Mouse (Mus musculus) midbrain, embryonic 14.5 days (tissue): ENCODE results near the gene Tubb4a. TPM values are rescaled to one million over a fixed set of nuclear protein-coding genes. Genes with fewer than 3 reads are reported as not detected.

ENCODE experiments used
- ATAC-seq: fragments of 200-750 bp; cut with Nextera tagmentation; 2 replicates; pipeline ENCODE4 v1.8.0; 2017; ENCODE audit warnings: moderate number of reproducible peaks, moderate library complexity; ENCODE audit not compliant: low FRiP score, low TSS enrichment
- DNase-seq: peaks from one replicate; pipeline ENCODE4 v3.0.0-alpha.2; 2015
- H3K27ac ChIP-seq: fragments of 300-500 bp; sonication (generic); replicated peaks from 2 replicates; pipeline ENCODE4 v1.5.1; 2014; ENCODE audit warnings: mild to moderate bottlenecking, low read depth, low read length, moderate library complexity
- H3K27me3 ChIP-seq: fragments of 300-500 bp; sonication (generic); 2 replicates; pipeline ENCODE4 v1.6.1; 2014; ENCODE audit warnings: low read length, control low read depth, mixed read lengths; ENCODE audit not compliant: control insufficient read depth, insufficient read depth
- H3K36me3 ChIP-seq: fragments of 300-500 bp; sonication (generic); 2 replicates; pipeline ENCODE4 v1.6.1; 2014; ENCODE audit warnings: low read length, control low read depth; ENCODE audit not compliant: control insufficient read depth, insufficient read depth
- H3K4me1 ChIP-seq: fragments of 300-500 bp; sonication (generic); 2 replicates; pipeline ENCODE4 v1.6.1; 2014; ENCODE audit warnings: mild to moderate bottlenecking, antibody characterized with exemption, low read length, control low read depth; ENCODE audit not compliant: control insufficient read depth, insufficient read depth
- H3K4me2 ChIP-seq: fragments of 300-500 bp; sonication (generic); 2 replicates; pipeline ENCODE4 v1.6.1; 2014; ENCODE audit warnings: mild to moderate bottlenecking, low read length, moderate library complexity
- H3K4me3 ChIP-seq: fragments of 300-500 bp; sonication (generic); replicated peaks from 2 replicates; pipeline ENCODE4 v1.5.1; 2014; ENCODE audit warnings: low read depth, low read length
- H3K9ac ChIP-seq: fragments of 300-500 bp; sonication (generic); replicated peaks from 2 replicates; pipeline ENCODE4 v1.6.1; 2014; ENCODE audit warnings: mild to moderate bottlenecking, low read length, moderate library complexity
- H3K9me3 ChIP-seq: fragments of 300-500 bp; sonication (generic); 2 replicates; pipeline ENCODE4 v1.6.1; 2016; ENCODE audit warnings: low read length, control low read depth, mixed read lengths; ENCODE audit not compliant: control insufficient read depth
- WGBS: fragments of 180-500 bp; shearing (Covaris S2); extraction: QIAGEN DNeasy Blood & Tissue Kit; methylation state at CpG from one replicate; pipeline ENCODE4 v1.1.7; 2014; 5-methylcytosine and 5-hydroxymethylcytosine counted together
- polyA plus RNA-seq: library from polyadenylated mRNA; unstranded; fragments of >200 nt; fragmentation: Nextera tagmentation; extraction: Ambion mirVana; gene quantifications from 2 replicates; pipeline ENCODE4 v1.2.1, GENCODE M21; 2014

Tubb4a gene
- polyA plus RNA-seq, 1 experiment from 2014 or later = 324 TPM

GRCm38 (mm10) chr17:57094222-57094621 lies 6.6 kb upstream of the Tubb4a start:
- ATAC-seq (no peak), DNase-seq (no peak)
- no peak overlapping the region for H3K4me2 ChIP-seq
- no peaks in the 10 kb centered on the region for H3K4me1 ChIP-seq
- H3K9ac ChIP-seq = no peak overlapping the region
- WGBS = 95% methylated on average over 3 of the region's 3 CpGs
- H3K36me3 ChIP-seq = no peaks in the 10 kb centered on the region
- no peaks in the 10 kb centered on the region for H3K9me3 ChIP-seq
- no peak overlapping the region for H3K27ac ChIP-seq
- no peak overlapping the region for H3K4me3 ChIP-seq
- no peaks in the 10 kb centered on the region for H3K27me3 ChIP-seq

- H3K4me1 ChIP-seq = peaks cover 18% of the 10 kb centered on the region
- H3K9me3 ChIP-seq = no peaks in the 10 kb centered on the region
- DNase-seq = no peak
- H3K9ac ChIP-seq = peak overlapping the region; percentile 66
- H3K36me3 ChIP-seq = peaks cover 31% of the 10 kb centered on the region
- no peaks in the 10 kb centered on the region for H3K27me3 ChIP-seq
- ATAC-seq = no peak
- WGBS = 86% methylated on average over 11 of the region's 11 CpGs
- no peak overlapping the region for H3K27ac ChIP-seq
- H3K4me3 ChIP-seq = peak overlapping the region; percentile 59
- peak overlapping the region; percentile 73 for H3K4me2 ChIP-seq
These were observed 1.4 kb downstream of the Tubb4a start for GRCm38 (mm10) chr17:57085970-57086757.

DNA sequence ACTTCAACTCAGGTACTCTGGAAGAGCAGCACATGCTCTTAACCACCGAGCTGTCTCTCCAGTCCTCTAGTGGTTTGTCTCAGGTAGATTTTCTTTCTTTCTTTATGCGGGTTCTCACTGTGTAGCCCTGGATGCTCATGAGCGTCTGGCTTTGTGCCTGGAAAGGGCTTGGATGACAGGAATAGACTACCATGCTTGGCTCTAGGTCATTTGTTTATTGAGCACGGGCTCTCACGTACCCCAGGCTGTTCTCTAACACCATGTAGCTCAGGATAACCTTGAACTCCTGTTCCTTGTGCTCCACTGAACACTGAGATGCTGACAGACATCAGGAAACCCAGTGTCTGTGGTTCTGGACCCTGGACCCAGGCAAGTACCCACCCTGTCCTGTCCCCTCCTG lies 5.1 kb downstream of the Tubb4a start:
- H3K9ac ChIP-seq = no peak overlapping the region
- H3K27me3 ChIP-seq = no peaks in the 10 kb centered on the region
- H3K4me1 ChIP-seq = peaks cover 18% of the 10 kb centered on the region
- 96% methylated on average over 5 of the region's 5 CpGs for WGBS
- H3K36me3 ChIP-seq = peaks cover 49% of the 10 kb centered on the region
- no peak for ATAC-seq
- no peak overlapping the region for H3K4me2 ChIP-seq
- H3K27ac ChIP-seq = no peak overlapping the region
- H3K4me3 ChIP-seq = no peak overlapping the region
- H3K9me3 ChIP-seq = no peaks in the 10 kb centered on the region
- no peak for DNase-seq

DNA sequence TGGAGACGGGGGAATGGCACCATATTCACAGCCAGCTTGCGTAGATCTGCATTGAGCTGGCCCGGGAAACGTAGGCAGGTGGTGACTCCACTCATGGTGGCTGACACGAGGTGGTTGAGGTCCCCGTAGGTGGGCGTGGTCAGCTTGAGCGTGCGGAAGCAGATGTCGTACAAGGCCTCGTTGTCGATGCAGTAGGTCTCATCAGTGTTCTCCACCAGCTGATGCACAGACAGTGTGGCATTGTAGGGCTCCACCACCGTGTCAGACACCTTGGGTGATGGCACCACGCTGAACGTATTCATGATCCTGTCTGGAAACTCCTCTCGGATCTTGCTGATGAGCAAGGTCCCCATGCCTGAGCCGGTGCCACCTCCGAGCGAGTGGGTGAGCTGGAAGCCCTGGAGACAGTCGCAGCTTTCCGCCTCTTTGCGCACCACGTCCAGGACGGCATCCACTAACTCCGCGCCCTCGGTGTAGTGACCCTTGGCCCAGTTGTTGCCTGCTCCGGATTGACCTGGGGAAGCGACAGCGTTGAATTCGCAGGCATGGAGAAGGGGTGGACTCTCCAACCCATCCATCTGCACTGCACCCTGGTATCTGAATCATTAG lies 6.2 kb downstream of the Tubb4a start:
- Histone ChIP-seq H3K27ac (no peak overlapping the region), H3K27me3 (no peaks in the 10 kb centered on the region), H3K9me3 (no peaks in the 10 kb centered on the region), H3K4me2 (no peak overlapping the region), H3K4me1 (peaks cover 17% of the 10 kb centered on the region), H3K9ac (no peak overlapping the region), H3K36me3 (peaks cover 49% of the 10 kb centered on the region), H3K4me3 (no peak overlapping the region)
- no peak for ATAC-seq
- 94% methylated on average over 31 of the region's 31 CpGs for WGBS
- no peak for DNase-seq

DNA sequence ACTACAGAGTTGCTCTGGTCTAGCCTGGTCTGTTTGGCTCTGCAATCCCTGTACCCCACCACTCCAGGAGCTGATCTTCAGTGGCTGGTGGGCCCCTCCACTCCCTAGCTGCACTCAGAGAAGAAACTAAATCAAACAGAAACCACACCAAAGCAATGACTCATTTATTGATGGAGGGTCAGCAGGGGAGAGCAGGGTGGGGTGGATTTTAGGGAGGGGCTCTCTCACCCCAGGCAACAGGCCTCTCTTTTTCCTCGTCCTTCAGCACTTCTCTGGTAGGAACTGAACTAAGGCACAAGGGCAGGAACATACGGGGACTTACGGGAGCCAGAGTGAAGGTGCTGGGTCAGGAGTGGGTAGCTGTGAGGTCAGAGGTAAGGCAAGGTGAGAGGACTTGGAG lies 7.7 kb downstream of the Tubb4a start:
- H3K4me2 ChIP-seq = no peak overlapping the region
- no peak for DNase-seq
- H3K27me3 ChIP-seq = no peaks in the 10 kb centered on the region
- H3K36me3 ChIP-seq = peaks cover 46% of the 10 kb centered on the region
- whole genome bisulfite sequencing = 81% methylated on average over 3 of the region's 3 CpGs
- no peak overlapping the region for H3K9ac ChIP-seq
- no peak for ATAC-seq
- no peak overlapping the region for H3K4me3 ChIP-seq
- no peaks in the 10 kb centered on the region for H3K9me3 ChIP-seq
- no peak overlapping the region for H3K27ac ChIP-seq
- peaks cover 11% of the 10 kb centered on the region; the same call in 1 of the 2 replicates for H3K4me1 ChIP-seq

DNA sequence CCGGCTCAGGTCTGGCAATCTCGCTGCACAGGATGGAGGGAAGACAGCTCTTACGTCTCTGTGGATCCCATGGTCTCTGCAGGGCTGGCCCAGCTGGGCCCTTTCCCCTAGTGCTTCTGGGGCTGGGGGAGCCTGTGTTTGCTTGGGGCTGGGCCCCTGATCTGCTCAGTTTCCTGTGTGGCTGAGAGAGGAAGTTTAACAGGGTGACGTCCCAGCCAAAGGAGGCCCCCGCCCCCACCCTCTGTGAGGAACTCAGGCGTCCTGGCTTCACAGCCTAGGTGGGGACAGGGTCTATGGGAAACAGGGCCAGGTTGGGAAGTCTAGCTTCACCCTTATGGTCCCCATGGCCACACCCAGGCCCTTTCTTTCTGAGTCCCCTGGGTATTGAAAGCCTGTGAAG lies 9.2 kb downstream of the Tubb4a start, which contains the start of gene Dennd1c:
Dennd1c (minus strand) TSS at position 179 of the 400 bp plus-strand sequence.
- H3K4me1 ChIP-seq = no peaks in the 10 kb centered on the region
- peaks cover 30% of the 10 kb centered on the region for H3K36me3 ChIP-seq
- H3K27me3 ChIP-seq = no peaks in the 10 kb centered on the region
- H3K4me3 ChIP-seq = no peak within 1 kb of the TSS
- no peak within 1 kb of the TSS for H3K4me2 ChIP-seq
- ATAC-seq (no peak), DNase-seq (no peak)
- 53% methylated on average over 6 of the region's 6 CpGs for WGBS
- no peak within 1 kb of the TSS for H3K9ac ChIP-seq
- no peaks in the 10 kb centered on the region for H3K9me3 ChIP-seq
- H3K27ac ChIP-seq = no peak within 1 kb of the TSS

DNA sequence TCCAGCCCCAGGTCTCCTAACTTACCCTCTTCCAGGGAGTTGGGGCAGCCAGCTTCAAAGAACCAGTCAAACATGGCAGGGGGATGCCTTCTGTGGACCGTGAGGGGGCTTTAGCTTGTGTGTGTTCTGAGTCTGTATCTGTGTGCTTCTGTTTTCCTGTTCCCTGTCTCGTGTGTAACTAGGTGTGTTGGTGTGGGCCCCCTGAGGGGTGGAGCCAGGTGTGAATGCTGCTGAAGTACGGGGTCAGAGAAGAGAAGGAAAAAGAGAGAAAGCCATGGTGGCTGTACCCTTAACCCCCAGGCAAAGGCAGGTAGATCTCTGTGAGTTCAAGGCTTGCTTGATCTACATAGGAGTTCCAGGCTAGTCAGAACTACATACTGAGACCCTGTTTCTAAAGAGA lies 10.7 kb downstream of the Tubb4a start:
- no peak for ATAC-seq
- peaks cover 22% of the 10 kb centered on the region for H3K36me3 ChIP-seq
- no peak for DNase-seq
- H3K9ac ChIP-seq = no peak overlapping the region
- H3K4me2 ChIP-seq = no peak overlapping the region
- no peaks in the 10 kb centered on the region for H3K9me3 ChIP-seq
- WGBS = 70% methylated on average over 3 of the region's 3 CpGs
- H3K27ac ChIP-seq = no peak overlapping the region
- H3K4me1 ChIP-seq = no peaks in the 10 kb centered on the region
- no peak overlapping the region for H3K4me3 ChIP-seq
- no peaks in the 10 kb centered on the region for H3K27me3 ChIP-seq

GRCm38 (mm10) chr17:57070699-57071098 lies 16.9 kb downstream of the Tubb4a start:
- Histone ChIP-seq H3K36me3 (no peaks in the 10 kb centered on the region), H3K4me2 (peak overlapping the region; percentile 11), H3K9ac (no peak overlapping the region), H3K27me3 (no peaks in the 10 kb centered on the region), H3K4me1 (no peaks in the 10 kb centered on the region), H3K4me3 (no peak overlapping the region), H3K27ac (no peak overlapping the region), H3K9me3 (no peaks in the 10 kb centered on the region)
- ATAC-seq = peak; percentile 44; the same call in 1 of the 2 replicates
- 3% methylated on average over 11 of the region's 11 CpGs for WGBS
- DNase-seq = peak; percentile 74

DNA sequence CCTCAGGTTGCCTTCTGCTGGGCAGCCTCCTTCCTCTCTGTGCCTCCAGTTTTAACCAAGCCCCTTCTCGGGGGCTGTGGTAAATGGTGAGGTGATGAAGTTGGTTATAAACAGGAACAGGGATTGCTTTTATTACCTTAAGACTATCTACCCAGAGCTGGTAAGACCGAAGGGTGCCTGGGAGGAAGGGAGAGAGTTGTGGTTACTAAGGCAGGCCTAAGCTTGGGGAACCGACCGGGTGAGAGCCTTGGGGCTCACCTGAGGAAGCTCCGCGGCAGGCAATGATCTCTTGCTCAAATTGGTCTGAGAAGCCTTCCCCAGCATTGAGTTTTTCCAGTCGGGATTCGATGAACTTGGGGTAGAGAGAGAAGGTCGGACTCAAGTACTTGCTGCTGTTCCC lies 17.3 kb downstream of the Tubb4a start:
- H3K4me2 ChIP-seq = peak overlapping the region; percentile 11
- H3K4me3 ChIP-seq = 0 out of 2 replicates have a peak overlapping the region, but pooled peaks have one; percentile 3
- H3K9me3 ChIP-seq = no peaks in the 10 kb centered on the region
- WGBS = 14% methylated on average over 9 of the region's 9 CpGs
- no peaks in the 10 kb centered on the region for H3K4me1 ChIP-seq
- H3K27me3 ChIP-seq = no peaks in the 10 kb centered on the region
- ATAC-seq (no peak), DNase-seq (no peak)
- H3K36me3 ChIP-seq = no peaks in the 10 kb centered on the region
- H3K9ac ChIP-seq = no peak overlapping the region
- H3K27ac ChIP-seq = no peak overlapping the region
